20 mouse cellular contexts compared by ENCODE assay signal in the genomic region with DNA sequence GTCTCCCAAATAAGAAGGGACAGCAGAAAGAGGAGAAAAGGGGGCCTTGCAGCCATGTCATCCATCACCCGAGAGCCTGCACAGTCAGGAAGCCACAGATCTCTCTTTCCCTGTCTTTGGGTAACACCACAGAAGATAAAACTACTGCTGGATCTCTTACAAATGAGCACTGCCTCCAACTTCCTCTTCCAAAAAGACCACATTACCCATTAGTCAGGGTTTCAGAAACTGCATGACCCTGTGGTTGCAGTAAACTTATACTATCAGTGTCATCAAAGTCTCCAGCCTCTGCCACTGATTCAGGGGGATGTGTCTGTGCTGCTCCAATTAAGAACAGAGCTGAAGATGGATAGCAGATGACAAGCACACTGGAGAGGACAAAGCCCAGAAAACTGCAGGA.
"Had no signal": no experiment of that assay in that cellular context is flagged by ENCODE, and none has a peak within 500 bp of the region (broad histone marks: within the 10 kb centered on the region; RNA-seq: fewer than 3 reads in every experiment).

No protein-coding gene starts in this region.

- ATAC-seq: liver, postnatal 0 days; lung, postnatal 0 days had no signal

- H3K4me2 ChIP-seq: limb, embryonic 13.5 days; lung, embryonic 14.5 days; midbrain, embryonic 11.5 days; neural tube, embryonic 12.5 days; neural tube, embryonic 15.5 days; stomach, embryonic 15.5 days had no signal

- H3K27ac ChIP-seq: kidney, postnatal 0 days; limb, embryonic 10.5 days; limb, embryonic 13.5 days; liver, embryonic 14.5 days; macrophage; neural tube, embryonic 12.5 days; neural tube, embryonic 15.5 days; stomach, embryonic 15.5 days had no signal

- H3K27me3 ChIP-seq: limb, embryonic 13.5 days; neural tube, embryonic 12.5 days; neural tube, embryonic 15.5 days; stomach, embryonic 15.5 days had no signal

- H3K9me3 ChIP-seq: limb, embryonic 10.5 days; limb, embryonic 13.5 days; stomach, embryonic 15.5 days had no signal

- H3K4me1 ChIP-seq: limb, embryonic 10.5 days; limb, embryonic 13.5 days; neural tube, embryonic 12.5 days; neural tube, embryonic 15.5 days; stomach, embryonic 15.5 days had no signal

- H3K9ac ChIP-seq: limb, embryonic 13.5 days; liver, embryonic 14.5 days; liver, postnatal 0 days; lung, embryonic 14.5 days; neural tube, embryonic 12.5 days; neural tube, embryonic 15.5 days; stomach, embryonic 15.5 days had no signal

- H3K4me3 ChIP-seq: limb, embryonic 10.5 days; limb, embryonic 13.5 days; neural tube, embryonic 12.5 days; neural tube, embryonic 15.5 days; stomach, embryonic 15.5 days had no signal

- DNase-seq: kidney, adult 2 months; kidney, postnatal 25 days; liver; liver, postnatal 0 days; lung, embryonic 14.5 days; midbrain, embryonic 14.5 days; right cerebral cortex, adult 18-20 months; right cerebral cortex, postnatal 14 days; right cerebral cortex, postnatal 4 days; thymus, postnatal 36 days had no signal

- H3K36me3 ChIP-seq: limb, embryonic 13.5 days; neural tube, embryonic 12.5 days; neural tube, embryonic 15.5 days; stomach, embryonic 15.5 days had no signal
